Mouse (Mus musculus): ENCODE results near the gene Foxp2. TPM values are rescaled to one million over a fixed set of nuclear protein-coding genes. Genes with fewer than 3 reads are reported as not detected.
A peak's percentile ranks its signal among the peaks of the same experiment; 100 is the strongest.

Foxp2 gene
- total RNA-seq (2021) (1 to 10 TPM; 2.0 TPM), polyA plus RNA-seq (2012; rRNA removed) (3.6 TPM in 2 replicates)
- long read RNA-seq, partial matches to known transcripts, result 0 of 1 reads
- long read RNA-seq, other reads (novel, unspliced or antisense), result 1 of 1 reads

GRCm38 (mm10) chr6:14901183-14901970 lies at the start of gene Foxp2:
TSS of gene Foxp2 (plus strand) at chr6:14901349.
- no peaks in the 10 kb centered on the region for H3K79me2 ChIP-seq (replicated peaks; ENCODE audit: control insufficient read depth, insufficient read depth, low read length)
- no peaks in the 10 kb centered on the region for H3K36me3 ChIP-seq (ENCODE audit: control insufficient read depth, insufficient read depth, low read length)
- no peak for TF ChIP-seq CTCF (IDR thresholded peaks at IDR 0.05)
- TF ChIP-seq EP300 (IDR thresholded peaks at IDR 0.05; ENCODE audit: insufficient read depth, low read depth, low read length), result no peak
- TF ChIP-seq POLR2A (IDR thresholded peaks at IDR 0.05; ENCODE audit: insufficient read depth, low read depth, low read length), result no peak
- no peaks in the 10 kb centered on the region; the same call in 1 of the 2 replicates for H3K4me1 ChIP-seq (ENCODE audit: control insufficient read depth, insufficient read depth, low read length)
- H3K27ac ChIP-seq, result peak within 1 kb of the TSS; percentile 63
- H3K27me3 ChIP-seq (ENCODE audit: control insufficient read depth, insufficient read depth, low read length), result peaks cover 9% of the 10 kb centered on the region
- DNase-seq, result peak; percentile 49 to 59
- intact Hi-C loops (cut with DNase I), result loop anchor here (5.0 kb wide), 2 partner anchors 286 to 891 kb away; no protein-coding TSS in a partner anchor
- peak within 1 kb of the TSS; percentile 37 for H3K9ac ChIP-seq (ENCODE audit: low read depth, low read length)
- peak within 1 kb of the TSS; percentile 61 for H3K4me3 ChIP-seq
- under 1% methylated on average over 80 of the region's 80 CpGs for WGBS

DNA sequence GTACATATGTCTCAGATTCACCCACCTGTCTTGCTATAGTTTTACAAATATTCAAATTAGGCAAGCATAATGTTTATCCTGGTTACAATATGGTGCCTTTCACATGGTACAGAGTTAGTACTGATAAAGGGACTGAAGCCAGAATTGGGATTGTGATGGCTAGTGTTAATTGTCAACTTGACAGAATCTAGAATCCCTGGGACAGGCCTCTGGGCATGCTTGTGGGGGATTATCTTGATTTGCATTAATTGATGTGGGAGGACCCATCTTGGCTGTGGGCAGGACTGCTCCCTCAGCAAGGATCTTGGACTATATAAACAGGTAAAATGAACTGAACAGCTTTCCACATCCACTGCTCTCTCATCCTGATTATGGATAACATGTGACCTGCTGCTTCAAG lies 15.9 kb upstream of the Foxp2 start:
- no peak overlapping the region for H3K27ac ChIP-seq
- TF ChIP-seq EP300 (IDR thresholded peaks at IDR 0.05; ENCODE audit: insufficient read depth, low read depth, low read length) (no peak), CTCF (IDR thresholded peaks at IDR 0.05) (no peak), POLR2A (IDR thresholded peaks at IDR 0.05; ENCODE audit: insufficient read depth, low read depth, low read length) (no peak)
- H3K4me1 ChIP-seq (ENCODE audit: control insufficient read depth, insufficient read depth, low read length), result no peaks in the 10 kb centered on the region
- H3K79me2 ChIP-seq (replicated peaks; ENCODE audit: control insufficient read depth, insufficient read depth, low read length), result no peaks in the 10 kb centered on the region
- no peaks in the 10 kb centered on the region for H3K36me3 ChIP-seq (ENCODE audit: control insufficient read depth, insufficient read depth, low read length)
- DNase-seq, result no peak
- H3K9ac ChIP-seq (ENCODE audit: low read depth, low read length), result no peak overlapping the region
- intact Hi-C loops (cut with DNase I), result no loop called here
- no peaks in the 10 kb centered on the region for H3K27me3 ChIP-seq (ENCODE audit: control insufficient read depth, insufficient read depth, low read length)
- H3K4me3 ChIP-seq, result no peak overlapping the region

DNA sequence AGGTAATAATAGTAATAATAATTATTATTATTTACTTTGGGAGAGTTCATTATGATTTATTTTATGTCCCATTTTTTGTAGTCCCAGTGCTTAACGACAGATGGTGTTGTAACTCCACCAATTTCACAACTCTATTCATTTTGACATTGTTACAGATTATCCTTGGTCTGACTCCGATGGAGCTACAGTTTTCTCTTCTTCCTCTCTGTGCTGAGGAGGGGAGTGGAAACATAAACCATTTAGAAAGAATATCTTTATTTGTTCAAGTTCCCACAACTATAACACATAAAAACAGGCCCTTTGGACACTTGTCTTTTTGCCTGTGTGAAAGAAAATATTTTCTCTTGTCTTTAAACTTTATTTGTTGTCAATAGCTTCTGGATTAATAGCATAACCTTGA lies 4.1 kb upstream of the Foxp2 start:
- peak; percentile 69 for TF ChIP-seq CTCF (IDR thresholded peaks at IDR 0.05)
- no peak for TF ChIP-seq EP300 (IDR thresholded peaks at IDR 0.05; ENCODE audit: insufficient read depth, low read depth, low read length)
- 8% methylated on average over 2 of the region's 2 CpGs for WGBS
- intact Hi-C loops (cut with DNase I), result loop anchor here (2.0 kb wide), 2 partner anchors 518 to 1324 kb away; no protein-coding TSS in a partner anchor
- Histone ChIP-seq H3K9ac (ENCODE audit: low read depth, low read length) (no peak overlapping the region), H3K27me3 (ENCODE audit: control insufficient read depth, insufficient read depth, low read length) (peaks cover 9% of the 10 kb centered on the region), H3K4me3 (no peak overlapping the region), H3K36me3 (ENCODE audit: control insufficient read depth, insufficient read depth, low read length) (no peaks in the 10 kb centered on the region), H3K4me1 (ENCODE audit: control insufficient read depth, insufficient read depth, low read length) (no peaks in the 10 kb centered on the region), H3K79me2 (replicated peaks; ENCODE audit: control insufficient read depth, insufficient read depth, low read length) (no peaks in the 10 kb centered on the region), H3K27ac (no peak overlapping the region)
- no peak for DNase-seq

DNA sequence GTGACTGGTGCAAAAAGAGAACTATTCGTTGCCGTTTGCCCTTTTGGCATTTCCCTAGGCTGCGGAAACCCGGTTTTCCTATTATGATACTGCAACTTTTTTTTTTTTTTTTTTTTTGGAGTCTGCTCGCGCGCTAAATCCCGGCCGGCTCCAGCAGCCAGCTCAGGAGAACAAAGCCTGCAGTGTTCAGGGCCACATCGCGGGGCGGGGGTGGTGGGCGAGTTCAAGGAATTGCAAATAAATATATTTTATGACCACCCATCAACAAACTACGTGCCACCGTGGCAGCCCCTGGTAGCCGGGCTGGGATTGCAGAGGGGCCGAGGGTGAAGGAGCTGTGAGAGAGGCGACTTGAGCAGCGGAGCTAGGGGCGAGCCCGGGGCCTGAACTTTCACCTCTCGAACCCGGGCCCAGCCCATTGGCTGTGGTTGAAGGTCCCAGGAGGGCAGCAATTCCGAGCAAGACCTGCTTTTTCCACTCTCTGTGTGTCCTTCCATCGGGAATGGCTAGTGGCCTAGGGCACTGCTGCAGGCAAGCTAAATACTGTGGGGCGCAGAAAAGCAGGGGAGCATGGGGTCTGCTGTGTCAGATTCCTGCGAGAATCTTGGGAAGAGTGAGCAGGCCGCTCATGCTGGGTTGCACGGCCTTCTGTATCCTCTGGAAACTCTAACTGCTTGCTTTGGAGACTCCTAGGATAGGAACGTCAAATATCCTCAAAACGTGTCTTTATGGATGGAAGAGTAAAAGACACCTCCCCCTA lies 2.9 kb upstream of the Foxp2 start:
- DNase-seq, result peak in 1 of 2 experiments; percentile 27
- Histone ChIP-seq H3K36me3 (ENCODE audit: control insufficient read depth, insufficient read depth, low read length) (no peaks in the 10 kb centered on the region), H3K4me3 (no peak overlapping the region), H3K27ac (no peak overlapping the region), H3K27me3 (ENCODE audit: control insufficient read depth, insufficient read depth, low read length) (peaks cover 9% of the 10 kb centered on the region), H3K9ac (ENCODE audit: low read depth, low read length) (no peak overlapping the region), H3K79me2 (replicated peaks; ENCODE audit: control insufficient read depth, insufficient read depth, low read length) (no peaks in the 10 kb centered on the region), H3K4me1 (ENCODE audit: control insufficient read depth, insufficient read depth, low read length) (no peaks in the 10 kb centered on the region; the same call in 1 of the 2 replicates)
- intact Hi-C loops (cut with DNase I), result no loop called here
- no peak for TF ChIP-seq POLR2A (IDR thresholded peaks at IDR 0.05; ENCODE audit: insufficient read depth, low read depth, low read length)
- TF ChIP-seq CTCF (IDR thresholded peaks at IDR 0.05), result no peak
- TF ChIP-seq EP300 (IDR thresholded peaks at IDR 0.05; ENCODE audit: insufficient read depth, low read depth, low read length), result no peak
- WGBS, result 19% methylated on average over 31 of the region's 31 CpGs

GRCm38 (mm10) chr6:14899021-14899610 lies 2.0 kb upstream of the Foxp2 start:
- H3K4me3 ChIP-seq, result no peak overlapping the region
- H3K4me1 ChIP-seq (ENCODE audit: control insufficient read depth, insufficient read depth, low read length), result no peaks in the 10 kb centered on the region; the same call in 1 of the 2 replicates
- H3K79me2 ChIP-seq (replicated peaks; ENCODE audit: control insufficient read depth, insufficient read depth, low read length), result no peaks in the 10 kb centered on the region
- intact Hi-C loops (cut with DNase I), result no loop called here
- H3K27me3 ChIP-seq (ENCODE audit: control insufficient read depth, insufficient read depth, low read length), result peaks cover 9% of the 10 kb centered on the region
- no peaks in the 10 kb centered on the region for H3K36me3 ChIP-seq (ENCODE audit: control insufficient read depth, insufficient read depth, low read length)
- H3K27ac ChIP-seq, result no peak overlapping the region
- 37% methylated on average over 19 of the region's 19 CpGs for WGBS
- no peak for TF ChIP-seq EP300 (IDR thresholded peaks at IDR 0.05; ENCODE audit: insufficient read depth, low read depth, low read length)
- no peak for TF ChIP-seq POLR2A (IDR thresholded peaks at IDR 0.05; ENCODE audit: insufficient read depth, low read depth, low read length)
- no peak for TF ChIP-seq CTCF (IDR thresholded peaks at IDR 0.05)
- no peak overlapping the region for H3K9ac ChIP-seq (ENCODE audit: low read depth, low read length)
- no peak for DNase-seq
